In the genomic region with DNA sequence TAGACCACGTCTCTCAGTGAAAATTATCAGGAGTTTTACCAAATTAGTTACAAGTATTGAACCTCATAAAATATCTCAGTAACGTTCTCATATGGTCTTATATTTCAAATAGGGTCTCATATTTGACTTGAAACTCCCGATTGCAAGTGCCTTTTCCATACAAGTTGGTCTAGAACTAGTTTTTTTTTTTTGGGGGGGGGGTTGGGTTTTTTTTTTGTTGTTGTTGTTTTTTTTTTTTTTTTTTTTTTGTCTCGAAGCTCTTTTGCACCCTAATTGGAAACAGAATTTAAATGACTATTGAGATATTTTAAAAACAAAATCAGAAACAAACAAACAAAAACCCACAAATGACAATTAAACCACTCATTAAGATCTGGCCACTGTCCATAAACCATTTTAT, we compare ENCODE assay signal across 8 mouse cellular contexts. TPM values are rescaled to one million over a fixed set of nuclear protein-coding genes. Genes with fewer than 3 reads are reported as not detected.
DNase-seq lines count a peak whose midpoint lies in the region; ATAC-seq and TF ChIP-seq lines count a peak whose summit lies in the region.
"Had no signal": no experiment of that assay in that cellular context is flagged by ENCODE, and none has a peak within 500 bp of the region (broad histone marks: within the 10 kb centered on the region; RNA-seq: fewer than 3 reads in every experiment).

No protein-coding gene starts in this region.

- no peaks in the 10 kb centered on the region for H3K9me3 ChIP-seq in lung, embryonic 16.5 days (ENCODE audit: control insufficient read depth, low read length)
- no peaks in the 10 kb centered on the region for H3K9me3 ChIP-seq in forebrain, embryonic 14.5 days (replicated peaks; ENCODE audit: control insufficient read depth, low read length)
- no peaks in the 10 kb centered on the region for H3K9me3 ChIP-seq in limb, embryonic 14.5 days (ENCODE audit: control insufficient read depth, low read length)
- no peaks in the 10 kb centered on the region for H3K9me3 ChIP-seq in stomach, embryonic 16.5 days (replicated peaks; ENCODE audit: control insufficient read depth, low read length)
- H3K9me3 ChIP-seq: megakaryocyte, embryonic 14.5 days had no signal

- H3K9ac ChIP-seq in lung, embryonic 16.5 days (ENCODE audit: low read length): no peak overlapping the region
- H3K9ac ChIP-seq in forebrain, embryonic 14.5 days (ENCODE audit: low read length): no peak overlapping the region
- no peak overlapping the region for H3K9ac ChIP-seq in limb, embryonic 14.5 days (ENCODE audit: low read depth, low read length, severe bottlenecking)
- H3K9ac ChIP-seq in stomach, embryonic 16.5 days (ENCODE audit: low read length): no peak overlapping the region

- peak overlapping the region; percentile 86; the same call in 1 of the 2 replicates for H3K4me3 ChIP-seq in lung, embryonic 16.5 days (ENCODE audit: low read length)
- no peak overlapping the region for H3K4me3 ChIP-seq in forebrain, embryonic 14.5 days (ENCODE audit: low read depth, low read length)
- no peak overlapping the region for H3K4me3 ChIP-seq in limb, embryonic 14.5 days (replicated peaks; ENCODE audit: low read length)
- peak overlapping the region; percentile 69; the same call in 1 of the 2 replicates for H3K4me3 ChIP-seq in stomach, embryonic 16.5 days (replicated peaks; ENCODE audit: low read length)

- WGBS in lung, embryonic 16.5 days: 58% methylated on average over 4 of the region's 4 CpGs
- WGBS in forebrain, embryonic 14.5 days: 78% methylated on average over 4 of the region's 4 CpGs
- 65% methylated on average over 4 of the region's 4 CpGs for WGBS in limb, embryonic 14.5 days
- WGBS in stomach, embryonic 16.5 days: 72% methylated on average over 4 of the region's 4 CpGs

- TF ChIP-seq POLR2A in limb, embryonic 14.5 days (IDR thresholded peaks at IDR 0.05; ENCODE audit: borderline replicate concordance, extremely low read depth, insufficient read depth, insufficient read length): no peak

- H3K36me3 ChIP-seq in lung, embryonic 16.5 days (ENCODE audit: control insufficient read depth, insufficient read depth, low read length): peaks cover 12% of the 10 kb centered on the region
- H3K36me3 ChIP-seq in forebrain, embryonic 14.5 days (ENCODE audit: control insufficient read depth, insufficient read depth, low read length): peaks cover 28% of the 10 kb centered on the region
- peaks cover 23% of the 10 kb centered on the region for H3K36me3 ChIP-seq in limb, embryonic 14.5 days (ENCODE audit: control insufficient read depth, insufficient read depth, low read length)
- peaks cover 15% of the 10 kb centered on the region for H3K36me3 ChIP-seq in stomach, embryonic 16.5 days (ENCODE audit: control insufficient read depth, insufficient read depth, low read length)

- H3K4me2 ChIP-seq in lung, embryonic 16.5 days (ENCODE audit: low read depth, low read length): peak overlapping the region; percentile 91; the same call in 1 of the 2 replicates
- H3K4me2 ChIP-seq in forebrain, embryonic 14.5 days (ENCODE audit: low read length): peak overlapping the region; percentile 87; the same call in 1 of the 2 replicates
- peak overlapping the region; percentile 95; the same call in 1 of the 2 replicates for H3K4me2 ChIP-seq in limb, embryonic 14.5 days (replicated peaks; ENCODE audit: low read depth, low read length, severe bottlenecking)
- peak overlapping the region; percentile 80 for H3K4me2 ChIP-seq in stomach, embryonic 16.5 days (ENCODE audit: low read depth, low read length)

- no peak for DNase-seq in lung, postnatal 25 days (ENCODE audit: low spot score)
- DNase-seq in forebrain, embryonic 14.5 days (ENCODE audit: low spot score): no peak
- no peak for DNase-seq in limb, embryonic 14.5 days (ENCODE audit: low spot score)
- no peak for DNase-seq in T-cell, adult 2 months (ENCODE audit: low spot score)
- DNase-seq in cerebellum, adult 18-20 months: no peak

- peaks cover 8% of the 10 kb centered on the region; the same call in 1 of the 2 replicates for H3K4me1 ChIP-seq in lung, embryonic 16.5 days (replicated peaks; ENCODE audit: control insufficient read depth, insufficient read depth, low read length)
- H3K4me1 ChIP-seq in forebrain, embryonic 14.5 days (ENCODE audit: control insufficient read depth, insufficient read depth, low read length): no peaks in the 10 kb centered on the region
- H3K4me1 ChIP-seq in limb, embryonic 14.5 days (ENCODE audit: control insufficient read depth, insufficient read depth, low read length): peaks cover 9% of the 10 kb centered on the region; the same call in 1 of the 2 replicates
- H3K4me1 ChIP-seq in stomach, embryonic 16.5 days (ENCODE audit: control insufficient read depth, insufficient read depth, low read length): 0 out of 2 replicates have a peak, but pooled peaks cover 2% of the 10 kb centered on the region

- H3K27ac ChIP-seq in lung, embryonic 16.5 days (ENCODE audit: low read length): no peak overlapping the region
- H3K27ac ChIP-seq in forebrain, embryonic 14.5 days (ENCODE audit: low read depth, low read length): no peak overlapping the region
- H3K27ac ChIP-seq in limb, embryonic 14.5 days (replicated peaks; ENCODE audit: low read depth, low read length): no peak overlapping the region
- peak overlapping the region; percentile 39; the same call in 1 of the 2 replicates for H3K27ac ChIP-seq in stomach, embryonic 16.5 days (ENCODE audit: low read length)

- no peak for ATAC-seq in lung, embryonic 16.5 days (ENCODE audit: low read depth)
- ATAC-seq in forebrain, embryonic 14.5 days: no peak
- ATAC-seq in limb, embryonic 14.5 days (ENCODE audit: low FRiP score, low read depth): no peak
- no peak for ATAC-seq in stomach, embryonic 16.5 days (ENCODE audit: insufficient read depth, low FRiP score)

- no peaks in the 10 kb centered on the region for H3K27me3 ChIP-seq in lung, embryonic 16.5 days (ENCODE audit: control insufficient read depth, insufficient read depth, low read depth, low read length)
- H3K27me3 ChIP-seq in forebrain, embryonic 14.5 days (replicated peaks; ENCODE audit: control insufficient read depth, insufficient read depth, low read length): no peaks in the 10 kb centered on the region
- H3K27me3 ChIP-seq in limb, embryonic 14.5 days (ENCODE audit: control insufficient read depth, insufficient read depth, low read length): no peaks in the 10 kb centered on the region
- H3K27me3 ChIP-seq in stomach, embryonic 16.5 days (ENCODE audit: control insufficient read depth, insufficient read depth, low read length): no peaks in the 10 kb centered on the region
- H3K27me3 ChIP-seq: megakaryocyte, embryonic 14.5 days had no signal

RNA-seq across cellular contexts. Expression of a gene that starts 1.3 kb away (rescaled TPM):
- 21.3 and 21.9 TPM in 2 replicates for polyA plus RNA-seq in lung, embryonic 16.5 days (2015; fragmentation: Nextera tagmentation; extraction: Ambion mirVana)
- polyA plus RNA-seq in forebrain, embryonic 14.5 days (2014; fragmentation: Nextera tagmentation; extraction: Ambion mirVana): 43.1 and 45.4 TPM in 2 replicates
- 27.5 and 30.9 TPM in 2 replicates for polyA plus RNA-seq in limb, embryonic 14.5 days (2012; rRNA removed)
- polyA plus RNA-seq in limb, embryonic 14.5 days (2014; fragmentation: Nextera tagmentation; extraction: Ambion mirVana): 24.6 and 28.5 TPM in 2 replicates
- 21.8 and 24.1 TPM in 2 replicates for polyA plus RNA-seq in stomach, embryonic 16.5 days (2015; fragmentation: Nextera tagmentation; extraction: Ambion mirVana)

RNA-seq across cellular contexts. Expression of a gene that starts 1.3 kb away (rescaled TPM):
- polyA plus RNA-seq in lung, embryonic 16.5 days (2015; fragmentation: Nextera tagmentation; extraction: Ambion mirVana): 3.0 and 3.4 TPM in 2 replicates
- 1.7 and 2.3 TPM in 2 replicates for polyA plus RNA-seq in forebrain, embryonic 14.5 days (2014; fragmentation: Nextera tagmentation; extraction: Ambion mirVana)
- polyA plus RNA-seq in limb, embryonic 14.5 days (2012; rRNA removed): 1.1 and 2.5 TPM in 2 replicates
- polyA plus RNA-seq in limb, embryonic 14.5 days (2014; fragmentation: Nextera tagmentation; extraction: Ambion mirVana): 2.0 and 2.1 TPM in 2 replicates
- polyA plus RNA-seq in stomach, embryonic 16.5 days (2015; fragmentation: Nextera tagmentation; extraction: Ambion mirVana): 1.00 and 1.6 TPM in 2 replicates

RNA-seq across cellular contexts. Expression of a gene that starts 31.0 kb away (rescaled TPM):
- polyA plus RNA-seq in lung, embryonic 16.5 days (2015; fragmentation: Nextera tagmentation; extraction: Ambion mirVana): 39.6 and 43.1 TPM in 2 replicates
- 36.7 and 54.1 TPM in 2 replicates for polyA plus RNA-seq in forebrain, embryonic 14.5 days (2014; fragmentation: Nextera tagmentation; extraction: Ambion mirVana)
- polyA plus RNA-seq in limb, embryonic 14.5 days (2012; rRNA removed): 18.6 and 21.2 TPM in 2 replicates
- polyA plus RNA-seq in limb, embryonic 14.5 days (2014; fragmentation: Nextera tagmentation; extraction: Ambion mirVana): 20.7 and 21.9 TPM in 2 replicates
- polyA plus RNA-seq in stomach, embryonic 16.5 days (2015; fragmentation: Nextera tagmentation; extraction: Ambion mirVana): 43.9 and 47.3 TPM in 2 replicates

Comparison
In these comparisons a context has a peak if more than half of its experiments do, and no peak if none do; other contexts are left out.
1. H3K4me3 ChIP-seq: peak in lung, embryonic 16.5 days (single experiment) and stomach, embryonic 16.5 days (single experiment); none in forebrain, embryonic 14.5 days (single experiment) and limb, embryonic 14.5 days (single experiment).
2. Peak in every context shown above with its lines, with median percentiles within 50 percentile points of each other: H3K4me2 ChIP-seq.